In the genomic region with DNA sequence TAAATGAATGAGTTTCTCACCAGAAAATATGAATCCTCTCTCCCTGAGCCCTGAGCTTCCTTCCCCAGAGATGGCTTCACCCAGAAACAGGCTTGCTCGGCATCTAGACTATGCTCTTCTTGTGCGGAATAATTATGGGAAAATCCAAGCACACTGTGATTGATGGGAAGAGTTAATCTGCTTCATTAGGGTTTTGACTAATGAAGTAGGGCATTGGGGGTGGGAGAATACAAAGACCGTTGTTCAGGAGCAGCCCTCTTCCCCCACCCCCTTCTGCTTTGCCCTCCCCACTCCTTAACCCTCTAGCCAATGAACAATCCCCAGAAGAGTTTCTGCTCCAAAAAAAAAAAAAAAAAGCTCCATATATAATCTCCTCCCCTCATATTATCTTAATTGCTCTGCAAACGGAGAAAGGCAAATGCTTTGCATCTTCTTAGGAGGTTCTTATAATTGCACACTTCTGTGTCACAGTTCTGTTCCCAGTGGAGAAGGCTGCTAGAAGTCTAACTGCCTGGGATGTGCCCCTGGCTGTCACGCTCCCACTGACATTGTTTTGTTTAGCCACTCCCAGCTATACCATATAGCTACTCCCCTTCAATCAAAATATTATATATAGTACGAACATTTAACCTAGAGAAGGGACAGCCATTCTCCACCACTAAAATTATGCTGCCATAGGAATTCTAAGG, we compare ENCODE assay signal across 17 mouse cellular contexts. TPM values are rescaled to one million over a fixed set of nuclear protein-coding genes. Genes with fewer than 3 reads are reported as not detected.
A peak's percentile ranks its signal among the peaks of the same experiment; 100 is the strongest.
DNase-seq lines count a peak whose midpoint lies in the region; ATAC-seq and TF ChIP-seq lines count a peak whose summit lies in the region.
"Had no signal": no experiment of that assay in that cellular context is flagged by ENCODE, and none has a peak within 500 bp of the region (broad histone marks: within the 10 kb centered on the region; RNA-seq: fewer than 3 reads in every experiment).

No protein-coding gene starts in this region.

- no peaks in the 10 kb centered on the region; the same call in 1 of the 2 replicates for H3K4me1 ChIP-seq in neural tube, embryonic 12.5 days
- H3K4me1 ChIP-seq in neural tube, embryonic 15.5 days = peaks cover 12% of the 10 kb centered on the region
- peaks cover 12% of the 10 kb centered on the region for H3K4me1 ChIP-seq in forebrain, embryonic 12.5 days
- H3K4me1 ChIP-seq in hindbrain, postnatal 0 days (ENCODE audit: insufficient read depth, low read length) = no peaks in the 10 kb centered on the region
- H3K4me1 ChIP-seq in heart, embryonic 11.5 days (ENCODE audit: control insufficient read depth, insufficient read depth, low read length) = no peaks in the 10 kb centered on the region
- H3K4me1 ChIP-seq: limb, embryonic 13.5 days had no signal

- WGBS in neural tube, embryonic 12.5 days = 66% methylated on average over 6 of the region's 6 CpGs
- 44% methylated on average over 6 of the region's 6 CpGs for WGBS in neural tube, embryonic 15.5 days
- 34% methylated on average over 6 of the region's 6 CpGs for WGBS in forebrain, embryonic 12.5 days
- 47% methylated on average over 6 of the region's 6 CpGs for WGBS in hindbrain, postnatal 0 days
- WGBS in heart, embryonic 11.5 days (ENCODE audit: insufficient replicate concordance) = 80% methylated on average over 6 of the region's 6 CpGs

- H3K4me3 ChIP-seq in neural tube, embryonic 12.5 days = no peak overlapping the region
- no peak overlapping the region for H3K4me3 ChIP-seq in neural tube, embryonic 15.5 days (replicated peaks)
- H3K4me3 ChIP-seq in forebrain, embryonic 12.5 days (replicated peaks) = no peak overlapping the region
- H3K4me3 ChIP-seq in hindbrain, postnatal 0 days (ENCODE audit: low read length) = no peak overlapping the region
- H3K4me3 ChIP-seq in heart, embryonic 11.5 days (ENCODE audit: low read depth, low read length) = no peak overlapping the region
- H3K4me3 ChIP-seq: erythroblast, embryonic 14.5 days; limb, embryonic 13.5 days had no signal

- peak; percentile 42; the same call in 1 of the 2 replicates for ATAC-seq in neural tube, embryonic 12.5 days (ENCODE audit: low FRiP score, low read depth)
- no peak for ATAC-seq in neural tube, embryonic 15.5 days (ENCODE audit: low FRiP score)
- ATAC-seq in forebrain, embryonic 12.5 days (ENCODE audit: low FRiP score) = peak; percentile 85
- ATAC-seq in hindbrain, postnatal 0 days = peak; percentile 77
- ATAC-seq in heart, embryonic 11.5 days (replicated peaks; ENCODE audit: insufficient number of reproducible peaks, low FRiP score, low TSS enrichment) = no peak
- ATAC-seq: CD4-positive, CD25-positive, alpha-beta regulatory T cell, adult 4 months; inflammation-experienced regulatory T-cells, adult 6 months; Patski had no signal

- H3K9me3 ChIP-seq in neural tube, embryonic 12.5 days = no peaks in the 10 kb centered on the region
- H3K9me3 ChIP-seq in neural tube, embryonic 15.5 days (replicated peaks) = no peaks in the 10 kb centered on the region
- H3K9me3 ChIP-seq in forebrain, embryonic 12.5 days = no peaks in the 10 kb centered on the region
- no peaks in the 10 kb centered on the region for H3K9me3 ChIP-seq in hindbrain, postnatal 0 days (ENCODE audit: low read length)
- no peaks in the 10 kb centered on the region for H3K9me3 ChIP-seq in heart, embryonic 11.5 days (replicated peaks; ENCODE audit: control insufficient read depth, low read length)
- H3K9me3 ChIP-seq: limb, embryonic 13.5 days had no signal

- no peak overlapping the region for H3K27ac ChIP-seq in neural tube, embryonic 12.5 days
- no peak overlapping the region for H3K27ac ChIP-seq in neural tube, embryonic 15.5 days (replicated peaks)
- peak overlapping the region; percentile 66 for H3K27ac ChIP-seq in forebrain, embryonic 12.5 days
- H3K27ac ChIP-seq in hindbrain, postnatal 0 days = 0 out of 2 replicates have a peak overlapping the region, but pooled peaks have one; percentile 41
- no peak overlapping the region for H3K27ac ChIP-seq in heart, embryonic 11.5 days (ENCODE audit: low read depth, low read length)
- H3K27ac ChIP-seq: kidney, postnatal 0 days; limb, embryonic 13.5 days had no signal

- peak; percentile 26 for DNase-seq in hindbrain, postnatal 0 days (ENCODE audit: low spot score)
- DNase-seq in kidney, adult 11 months = no peak
- no peak for DNase-seq in right cerebral cortex, postnatal 14 days
- DNase-seq: gastrocnemius, postnatal 10 days; layer of hippocampus, postnatal 36 days; lung, adult 2 months; thymus, postnatal 25 days had no signal

- H3K27me3 ChIP-seq in neural tube, embryonic 12.5 days (replicated peaks) = no peaks in the 10 kb centered on the region
- H3K27me3 ChIP-seq in neural tube, embryonic 15.5 days (replicated peaks) = no peaks in the 10 kb centered on the region
- no peaks in the 10 kb centered on the region for H3K27me3 ChIP-seq in forebrain, embryonic 12.5 days
- H3K27me3 ChIP-seq in hindbrain, postnatal 0 days (ENCODE audit: insufficient read depth, low read length) = no peaks in the 10 kb centered on the region
- H3K27me3 ChIP-seq in heart, embryonic 11.5 days (ENCODE audit: control insufficient read depth, insufficient read depth, low read length) = no peaks in the 10 kb centered on the region
- H3K27me3 ChIP-seq: limb, embryonic 13.5 days; Patski had no signal

- no peak overlapping the region for H3K9ac ChIP-seq in neural tube, embryonic 12.5 days
- no peak overlapping the region for H3K9ac ChIP-seq in neural tube, embryonic 15.5 days (replicated peaks)
- H3K9ac ChIP-seq in forebrain, embryonic 12.5 days = no peak overlapping the region
- no peak overlapping the region for H3K9ac ChIP-seq in hindbrain, postnatal 0 days (replicated peaks; ENCODE audit: low read length)
- no peak overlapping the region for H3K9ac ChIP-seq in heart, embryonic 11.5 days (ENCODE audit: low read depth, low read length)
- H3K9ac ChIP-seq: limb, embryonic 13.5 days had no signal

- H3K4me2 ChIP-seq in neural tube, embryonic 12.5 days (replicated peaks) = no peak overlapping the region
- no peak overlapping the region for H3K4me2 ChIP-seq in neural tube, embryonic 15.5 days
- H3K4me2 ChIP-seq in forebrain, embryonic 12.5 days = peak overlapping the region; percentile 15; the same call in 1 of the 2 replicates
- H3K4me2 ChIP-seq in hindbrain, postnatal 0 days (ENCODE audit: low read depth, low read length) = no peak overlapping the region
- no peak overlapping the region for H3K4me2 ChIP-seq in heart, embryonic 11.5 days
- H3K4me2 ChIP-seq: limb, embryonic 13.5 days had no signal

- no peaks in the 10 kb centered on the region for H3K36me3 ChIP-seq in neural tube, embryonic 12.5 days
- H3K36me3 ChIP-seq in neural tube, embryonic 15.5 days = no peaks in the 10 kb centered on the region
- H3K36me3 ChIP-seq in forebrain, embryonic 12.5 days (replicated peaks) = no peaks in the 10 kb centered on the region
- H3K36me3 ChIP-seq in hindbrain, postnatal 0 days (ENCODE audit: insufficient read depth, low read length) = no peaks in the 10 kb centered on the region
- no peaks in the 10 kb centered on the region for H3K36me3 ChIP-seq in heart, embryonic 11.5 days (ENCODE audit: control insufficient read depth, insufficient read depth, low read length)
- H3K36me3 ChIP-seq: limb, embryonic 13.5 days had no signal

- no peak for TF ChIP-seq CTCF in hindbrain, postnatal 0 days (IDR thresholded peaks at IDR 0.05; ENCODE audit: low read depth)

RNA-seq across cellular contexts. Expression of a gene that starts 24.9 kb away (rescaled TPM):
- polyA plus RNA-seq in neural tube, embryonic 12.5 days (2016; fragmentation: Nextera tagmentation; extraction: Ambion mirVana) = 3.0 and 3.3 TPM in 2 replicates
- polyA plus RNA-seq in neural tube, embryonic 15.5 days (2015; fragmentation: Nextera tagmentation; extraction: Ambion mirVana) = 5.6 and 5.7 TPM in 2 replicates
- polyA plus RNA-seq in forebrain, embryonic 12.5 days (2016; fragmentation: Nextera tagmentation; extraction: Ambion mirVana) = 1.4 TPM in 2 replicates
- total RNA-seq in hindbrain, postnatal 0 days (2014; rRNA removed) = 20.0 and 24.5 TPM in 2 replicates
- polyA plus RNA-seq in hindbrain, postnatal 0 days (2015; fragmentation: Nextera tagmentation; extraction: Ambion mirVana) = 4.1 and 4.5 TPM in 2 replicates
- polyA plus RNA-seq in heart, embryonic 11.5 days (2014; fragmentation: Nextera tagmentation; extraction: Ambion mirVana) = 1.4 and 1.5 TPM in 2 replicates
- polyA plus RNA-seq: CD4-positive, CD25-positive, alpha-beta regulatory T cell, adult 4 months; erythroblast, embryonic 14.5 days had no signal

Comparison
In these comparisons a context has a peak if more than half of its experiments do, and no peak if none do; other contexts are left out.
1. ATAC-seq: peak in neural tube, embryonic 12.5 days (single experiment), forebrain, embryonic 12.5 days (single experiment) and hindbrain, postnatal 0 days (single experiment); none in neural tube, embryonic 15.5 days (single experiment) and heart, embryonic 11.5 days (single experiment).
2. H3K27ac ChIP-seq: peak in forebrain, embryonic 12.5 days (single experiment) and hindbrain, postnatal 0 days (single experiment); none in neural tube, embryonic 12.5 days (single experiment), neural tube, embryonic 15.5 days (single experiment) and heart, embryonic 11.5 days (single experiment).